Mouse (Mus musculus) hindbrain, embryonic 16.5 days (tissue): ENCODE measurements around the gene Asb18. TPM values are rescaled to one million over a fixed set of nuclear protein-coding genes. Genes with fewer than 3 reads are reported as not detected.

Experiments used
- ATAC-seq: fragments of 200-750 bp; cut with Nextera tagmentation; 2 replicates; pipeline ENCODE4 v1.8.0; 2017; ENCODE audit warnings: moderate TSS enrichment, moderate library complexity
- H3K27ac ChIP-seq: fragments of 300-500 bp; sonication (generic); 2 replicates; pipeline ENCODE4 v1.5.1; 2014; ENCODE audit warnings: low read depth, mild to moderate bottlenecking, control low read depth, low read length, moderate library complexity
- H3K27me3 ChIP-seq: fragments of 300-500 bp; sonication (generic); replicated peaks from 2 replicates; pipeline ENCODE4 v1.6.1; 2014; ENCODE audit warnings: low read length; ENCODE audit not compliant: control insufficient read depth, insufficient read depth
- H3K36me3 ChIP-seq: fragments of 300-500 bp; sonication (generic); 2 replicates; pipeline ENCODE4 v1.6.1; 2014; ENCODE audit warnings: mild to moderate bottlenecking, low read length, moderate library complexity, mixed read lengths; ENCODE audit not compliant: control insufficient read depth, insufficient read depth
- H3K4me1 ChIP-seq: fragments of 300-500 bp; sonication (generic); 2 replicates; pipeline ENCODE4 v1.6.1; 2014; ENCODE audit warnings: low read depth, low read length; ENCODE audit not compliant: control insufficient read depth, insufficient read depth
- H3K4me2 ChIP-seq: fragments of 300-500 bp; sonication (generic); 2 replicates; pipeline ENCODE4 v1.6.1; 2014; ENCODE audit warnings: mild to moderate bottlenecking, low read length, control low read depth, moderate library complexity
- H3K4me3 ChIP-seq: fragments of 300-500 bp; sonication (generic); 2 replicates; pipeline ENCODE4 v1.5.1; 2014; ENCODE audit warnings: mild to moderate bottlenecking, low read length, control low read depth, moderate library complexity
- H3K9ac ChIP-seq: fragments of 300-500 bp; sonication (generic); 2 replicates; pipeline ENCODE4 v1.6.1; 2014; ENCODE audit warnings: low read depth, mild to moderate bottlenecking, control low read depth, low read length, moderate library complexity
- H3K9me3 ChIP-seq: fragments of 300-500 bp; sonication (generic); 2 replicates; pipeline ENCODE4 v1.6.1; 2014; ENCODE audit warnings: mild to moderate bottlenecking, low read length, moderate library complexity; ENCODE audit not compliant: control insufficient read depth
- WGBS: fragments of 180-500 bp; shearing (Covaris S2); extraction: QIAGEN DNeasy Blood & Tissue Kit; methylation state at CpG from one replicate; pipeline ENCODE4 v1.1.7; 2014; 5-methylcytosine and 5-hydroxymethylcytosine counted together
- polyA plus RNA-seq: library from polyadenylated mRNA; unstranded; fragments of >200 nt; fragmentation: Nextera tagmentation; extraction: Ambion mirVana; gene quantifications from 2 replicates; pipeline ENCODE4 v1.2.1, GENCODE M21; 2015

Gene Asb18
- polyA plus RNA-seq, 1 experiment from 2014 or later = 0.75 TPM

GRCm38 (mm10) chr1:89967585-89967984, 46.9 kb downstream of the Asb18 start:
- H3K4me1 ChIP-seq = peaks cover 8% of the 10 kb centered on the region
- peaks cover 11% of the 10 kb centered on the region for H3K27me3 ChIP-seq
- H3K4me3 ChIP-seq = peak overlapping the region; percentile 64
- peak overlapping the region; percentile 39; the same call in 1 of the 2 replicates for H3K9ac ChIP-seq
- ATAC-seq = no peak
- H3K9me3 ChIP-seq = no peaks in the 10 kb centered on the region
- H3K4me2 ChIP-seq = peak overlapping the region; percentile 97
- no peaks in the 10 kb centered on the region for H3K36me3 ChIP-seq
- H3K27ac ChIP-seq = peak overlapping the region; percentile 76
- 15% methylated on average over 9 of the region's 9 CpGs for WGBS

GRCm38 (mm10) chr1:89964426-89964825, 50.0 kb downstream of the Asb18 start:
- Histone ChIP-seq H3K9me3 (no peaks in the 10 kb centered on the region), H3K27me3 (peaks cover 3% of the 10 kb centered on the region; the same call in 1 of the 2 replicates), H3K27ac (no peak overlapping the region), H3K9ac (no peak overlapping the region), H3K4me2 (no peak overlapping the region), H3K4me1 (peaks cover 12% of the 10 kb centered on the region), H3K4me3 (no peak overlapping the region), H3K36me3 (no peaks in the 10 kb centered on the region)
- 32% methylated on average over 12 of the region's 12 CpGs for WGBS
- no peak for ATAC-seq

GRCm38 (mm10) chr1:89963296-89963695, 51.2 kb downstream of the Asb18 start:
- H3K27me3 ChIP-seq = no peaks in the 10 kb centered on the region; the same call in 1 of the 2 replicates
- H3K4me1 ChIP-seq = peaks cover 4% of the 10 kb centered on the region; the same call in 1 of the 2 replicates
- WGBS = 88% methylated on average over 2 of the region's 2 CpGs
- no peak for ATAC-seq
- H3K27ac ChIP-seq = no peak overlapping the region
- H3K4me3 ChIP-seq = no peak overlapping the region
- no peaks in the 10 kb centered on the region for H3K9me3 ChIP-seq
- H3K9ac ChIP-seq = no peak overlapping the region
- H3K4me2 ChIP-seq = no peak overlapping the region
- H3K36me3 ChIP-seq = no peaks in the 10 kb centered on the region

GRCm38 (mm10) chr1:89962092-89962491, 52.4 kb downstream of the Asb18 start:
- peak; percentile 60; the same call in 1 of the 2 replicates for ATAC-seq
- H3K9ac ChIP-seq = 0 out of 2 replicates have a peak overlapping the region, but pooled peaks have one; percentile 27
- peak overlapping the region; percentile 38; the same call in 1 of the 2 replicates for H3K4me2 ChIP-seq
- no peaks in the 10 kb centered on the region for H3K36me3 ChIP-seq
- H3K9me3 ChIP-seq = no peaks in the 10 kb centered on the region
- peaks cover 4% of the 10 kb centered on the region; the same call in 1 of the 2 replicates for H3K4me1 ChIP-seq
- H3K27ac ChIP-seq = no peak overlapping the region
- WGBS = 7% methylated on average over 13 of the region's 13 CpGs
- no peaks in the 10 kb centered on the region; the same call in 1 of the 2 replicates for H3K27me3 ChIP-seq
- H3K4me3 ChIP-seq = no peak overlapping the region

- Histone ChIP-seq H3K9me3 (no peaks in the 10 kb centered on the region), H3K36me3 (no peaks in the 10 kb centered on the region), H3K4me2 (no peak overlapping the region), H3K4me3 (no peak overlapping the region), H3K27me3 (no peaks in the 10 kb centered on the region; the same call in 1 of the 2 replicates), H3K27ac (no peak overlapping the region), H3K9ac (no peak overlapping the region), H3K4me1 (peaks cover 4% of the 10 kb centered on the region; the same call in 1 of the 2 replicates)
- WGBS = 81% methylated on average over 4 of the region's 4 CpGs
- no peak for ATAC-seq
Observed at GRCm38 (mm10) chr1:89959393-89959792, 55.1 kb downstream of the Asb18 start.

- Histone ChIP-seq H3K4me3 (no peak overlapping the region), H3K4me2 (peak overlapping the region; percentile 24), H3K9ac (no peak overlapping the region), H3K27ac (no peak overlapping the region), H3K36me3 (no peaks in the 10 kb centered on the region), H3K27me3 (peaks cover 33% of the 10 kb centered on the region), H3K9me3 (no peaks in the 10 kb centered on the region), H3K4me1 (peaks cover 7% of the 10 kb centered on the region)
- peak; percentile 65; the same call in 1 of the 2 replicates for ATAC-seq
- 3% methylated on average over 16 of the region's 16 CpGs for WGBS
Observed at GRCm38 (mm10) chr1:89943202-89943601, 71.3 kb downstream of the Asb18 start.

- peaks cover 40% of the 10 kb centered on the region for H3K27me3 ChIP-seq
- peaks cover 7% of the 10 kb centered on the region for H3K4me1 ChIP-seq
- peak overlapping the region; percentile 70 for H3K4me2 ChIP-seq
- H3K36me3 ChIP-seq = no peaks in the 10 kb centered on the region
- H3K4me3 ChIP-seq = peak overlapping the region; percentile 38
- 2% methylated on average over 15 of the region's 15 CpGs for WGBS
- ATAC-seq = no peak
- no peak overlapping the region for H3K27ac ChIP-seq
- no peaks in the 10 kb centered on the region for H3K9me3 ChIP-seq
- H3K9ac ChIP-seq = no peak overlapping the region
Observed at GRCm38 (mm10) chr1:89942395-89942976, 72.0 kb downstream of the Asb18 start.

GRCm38 (mm10) chr1:89941701-89942381, 72.6 kb downstream of the Asb18 start:
- ATAC-seq = peak; percentile 34; the same call in 1 of the 2 replicates
- H3K36me3 ChIP-seq = no peaks in the 10 kb centered on the region
- H3K9ac ChIP-seq = peak overlapping the region; percentile 60
- H3K4me2 ChIP-seq = peak overlapping the region; percentile 70
- H3K4me1 ChIP-seq = peaks cover 7% of the 10 kb centered on the region
- H3K9me3 ChIP-seq = no peaks in the 10 kb centered on the region
- peaks cover 46% of the 10 kb centered on the region for H3K27me3 ChIP-seq
- H3K4me3 ChIP-seq = peak overlapping the region; percentile 38
- 0 out of 2 replicates have a peak overlapping the region, but pooled peaks have one; percentile 49 for H3K27ac ChIP-seq
- WGBS = under 1% methylated on average over 40 of the region's 40 CpGs

- Histone ChIP-seq H3K4me1 (peaks cover 7% of the 10 kb centered on the region), H3K9me3 (no peaks in the 10 kb centered on the region), H3K4me2 (peak overlapping the region; percentile 70), H3K4me3 (no peak overlapping the region), H3K27me3 (peaks cover 53% of the 10 kb centered on the region), H3K9ac (no peak overlapping the region), H3K27ac (no peak overlapping the region), H3K36me3 (no peaks in the 10 kb centered on the region)
- ATAC-seq = no peak
- WGBS = 12% methylated on average over 15 of the region's 15 CpGs
Observed at GRCm38 (mm10) chr1:89940961-89941524, 73.4 kb downstream of the Asb18 start.
